In the genomic region with DNA sequence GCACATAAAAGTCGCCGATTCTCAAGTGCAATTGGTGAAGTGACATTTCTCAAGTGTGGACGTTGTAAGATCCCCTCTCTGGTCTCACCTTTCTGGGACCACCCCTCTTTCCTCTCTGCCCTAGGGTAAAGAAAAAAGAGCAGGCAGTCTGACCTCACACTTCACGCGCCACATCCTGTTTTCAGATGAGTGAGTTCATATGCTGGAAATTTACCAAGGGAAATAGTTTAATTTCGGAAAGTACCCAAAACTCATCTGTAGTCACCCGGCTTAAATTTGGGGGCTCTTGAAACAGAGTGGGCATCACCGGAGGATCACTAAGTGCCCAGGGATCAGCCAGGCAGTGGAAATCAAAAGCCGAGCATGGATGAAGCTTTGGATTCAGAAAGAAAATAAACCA, we compare ENCODE assay signal across 10 mouse cellular contexts. TPM values are rescaled to one million over a fixed set of nuclear protein-coding genes. Genes with fewer than 3 reads are reported as not detected.
DNase-seq lines count a peak whose midpoint lies in the region; ATAC-seq and TF ChIP-seq lines count a peak whose summit lies in the region.
"Had no signal": no experiment of that assay in that cellular context is flagged by ENCODE, and none has a peak within 500 bp of the region (broad histone marks: within the 10 kb centered on the region; RNA-seq: fewer than 3 reads in every experiment).

No protein-coding gene starts in this region.

- no peak for ATAC-seq in cerebellum, adult (ENCODE audit: insufficient number of reproducible peaks, low FRiP score, low TSS enrichment)

- 40% methylated on average over 9 of the region's 9 CpGs for WGBS in lung, adult 2 months

- TF ChIP-seq CTCF in lung, adult 2 months (IDR thresholded peaks at IDR 0.05; ENCODE audit: insufficient read depth, low read length): no peak

- no peak for TF ChIP-seq POLR2A in lung, adult 2 months (IDR thresholded peaks at IDR 0.05; ENCODE audit: borderline replicate concordance, extremely low read depth, low read depth, low read length)

- no peaks in the 10 kb centered on the region; the same call in 1 of the 2 replicates for H3K4me1 ChIP-seq in lung, adult 2 months (ENCODE audit: control insufficient read depth, insufficient read depth, low read length)

- peak overlapping the region; percentile 6 for H3K4me3 ChIP-seq in lung, adult 2 months (replicated peaks; ENCODE audit: extremely low read depth, low read depth, low read length)
- H3K4me3 ChIP-seq: embryonic facial prominence, embryonic 13.5 days had no signal

- DNase-seq in lung, adult 2 months: no peak
- no peak for DNase-seq in lung, postnatal 4 days
- DNase-seq in T-cell, adult 2 months (ENCODE audit: low spot score): peak; percentile 91
- DNase-seq in kidney, postnatal 14 days: peak; percentile 28
- peak; percentile 73 for DNase-seq in thymus, postnatal 14 days
- DNase-seq in ovary, postnatal 36 days (ENCODE audit: low spot score): no peak
- DNase-seq: cerebellum, adult 18-20 months; layer of hippocampus, postnatal 36 days had no signal

RNA-seq across cellular contexts. Expression of a gene that starts 1.3 kb away (rescaled TPM):
- 52.3 and 59.6 TPM in 2 replicates for polyA plus RNA-seq in lung, adult 2 months (2012; rRNA removed)

RNA-seq across cellular contexts. Expression of a gene that starts 49.1 kb away (rescaled TPM):
- 1.1 and 1.5 TPM in 2 replicates for polyA plus RNA-seq in lung, adult 2 months (2012; rRNA removed)

Comparison
In these comparisons a context has a peak if more than half of its experiments do, and no peak if none do; other contexts are left out.
1. DNase-seq: peak in T-cell, adult 2 months (single experiment), kidney, postnatal 14 days (single experiment) and thymus, postnatal 14 days (single experiment); none in lung, adult 2 months (single experiment), lung, postnatal 4 days (0 of 2) and ovary, postnatal 36 days (single experiment).